Mouse (Mus musculus): ENCODE measurements around the gene Wdr78. TPM values are rescaled to one million over a fixed set of nuclear protein-coding genes. Genes with fewer than 3 reads are reported as not detected.

The Wdr78 gene
- polyA plus RNA-seq, 1 experiment from 2014 or later = 1.1 TPM

- Histone ChIP-seq H3K4me2 (no peak overlapping the region), H3K27ac (no peak overlapping the region), H3K9me3 (replicated peaks) (no peaks in the 10 kb centered on the region), H3K27me3 (replicated peaks) (no peaks in the 10 kb centered on the region), H3K4me1 (no peaks in the 10 kb centered on the region), H3K36me3 (no peaks in the 10 kb centered on the region), H3K9ac (no peak overlapping the region), H3K4me3 (no peak overlapping the region)
- ATAC-seq = no peak
- WGBS (ENCODE audit: insufficient replicate concordance) = 69% methylated on average over 15 of the region's 15 CpGs
Observed at GRCm38 (mm10) chr4:103005190-103005945, 109.0 kb downstream of the Wdr78 start.

- Histone ChIP-seq H3K36me3 (no peaks in the 10 kb centered on the region), H3K9me3 (replicated peaks) (no peaks in the 10 kb centered on the region), H3K27ac (no peak overlapping the region), H3K4me3 (no peak overlapping the region), H3K4me1 (no peaks in the 10 kb centered on the region), H3K4me2 (no peak overlapping the region), H3K27me3 (replicated peaks) (no peaks in the 10 kb centered on the region), H3K9ac (no peak overlapping the region)
- 78% methylated on average over 4 of the region's 4 CpGs for whole genome bisulfite sequencing (ENCODE audit: insufficient replicate concordance)
- ATAC-seq = no peak
Observed at GRCm38 (mm10) chr4:103004681-103005080, 109.7 kb downstream of the Wdr78 start.

GRCm38 (mm10) chr4:102991685-102992084 is 122.7 kb downstream of the Wdr78 start:
- Histone ChIP-seq H3K27me3 (replicated peaks) (no peaks in the 10 kb centered on the region), H3K9me3 (replicated peaks) (no peaks in the 10 kb centered on the region), H3K4me3 (no peak overlapping the region), H3K36me3 (no peaks in the 10 kb centered on the region), H3K4me1 (no peaks in the 10 kb centered on the region), H3K27ac (no peak overlapping the region), H3K4me2 (no peak overlapping the region), H3K9ac (no peak overlapping the region)
- WGBS (ENCODE audit: insufficient replicate concordance) = 75% methylated on average over 3 of the region's 3 CpGs
- ATAC-seq = no peak

- no peak for ATAC-seq
- H3K4me2 ChIP-seq = no peak overlapping the region
- 67% methylated on average over 11 of the region's 11 CpGs for WGBS (ENCODE audit: insufficient replicate concordance)
- H3K27me3 ChIP-seq (replicated peaks) = no peaks in the 10 kb centered on the region
- no peaks in the 10 kb centered on the region for H3K9me3 ChIP-seq (replicated peaks)
- H3K9ac ChIP-seq = no peak overlapping the region
- H3K36me3 ChIP-seq = no peaks in the 10 kb centered on the region
- no peak overlapping the region for H3K4me3 ChIP-seq
- H3K4me1 ChIP-seq = no peaks in the 10 kb centered on the region
- H3K27ac ChIP-seq = no peak overlapping the region
Observed at GRCm38 (mm10) chr4:102990595-102991340, 123.6 kb downstream of the Wdr78 start.

GRCm38 (mm10) chr4:102990016-102990415 is 124.3 kb downstream of the Wdr78 start:
- WGBS (ENCODE audit: insufficient replicate concordance) = 69% methylated on average over 4 of the region's 4 CpGs
- Histone ChIP-seq H3K9me3 (replicated peaks) (no peaks in the 10 kb centered on the region), H3K27ac (no peak overlapping the region), H3K36me3 (no peaks in the 10 kb centered on the region), H3K9ac (no peak overlapping the region), H3K4me1 (no peaks in the 10 kb centered on the region), H3K4me2 (no peak overlapping the region), H3K27me3 (replicated peaks) (no peaks in the 10 kb centered on the region), H3K4me3 (no peak overlapping the region)
- ATAC-seq = no peak

- H3K9me3 ChIP-seq (replicated peaks) = no peaks in the 10 kb centered on the region
- WGBS (ENCODE audit: insufficient replicate concordance) = 65% methylated on average over 5 of the region's 5 CpGs
- H3K27me3 ChIP-seq (replicated peaks) = no peaks in the 10 kb centered on the region
- H3K36me3 ChIP-seq = no peaks in the 10 kb centered on the region
- no peak overlapping the region for H3K4me2 ChIP-seq
- no peak overlapping the region for H3K27ac ChIP-seq
- no peak overlapping the region for H3K9ac ChIP-seq
- H3K4me3 ChIP-seq = no peak overlapping the region
- no peaks in the 10 kb centered on the region for H3K4me1 ChIP-seq
- ATAC-seq = no peak
Observed at GRCm38 (mm10) chr4:102989391-102989790, 125.0 kb downstream of the Wdr78 start.

GRCm38 (mm10) chr4:102988526-102988925 is 125.8 kb downstream of the Wdr78 start:
- Histone ChIP-seq H3K4me1 (no peaks in the 10 kb centered on the region), H3K4me2 (no peak overlapping the region), H3K36me3 (no peaks in the 10 kb centered on the region), H3K9ac (no peak overlapping the region), H3K9me3 (replicated peaks) (no peaks in the 10 kb centered on the region), H3K27ac (no peak overlapping the region), H3K4me3 (no peak overlapping the region), H3K27me3 (replicated peaks) (no peaks in the 10 kb centered on the region; the same call in 1 of the 2 replicates)
- no peak for ATAC-seq
- WGBS (ENCODE audit: insufficient replicate concordance) = 66% methylated on average over 6 of the region's 6 CpGs

Other genes starting within 250 kb of the Wdr78 start
- 0.38 TPM in 1 of 2 replicates, not detected in the other for gene Tctex1d1, start 135.9 kb downstream of the Wdr78 start, polyA plus RNA-seq (2016; fragmentation: Nextera tagmentation; extraction: Ambion mirVana)
- not detected in 2 replicates for gene Insl5, start 87.7 kb downstream of the Wdr78 start, polyA plus RNA-seq (2016; fragmentation: Nextera tagmentation; extraction: Ambion mirVana)
- 35.1 and 39.4 TPM in 2 replicates for gene Mier1, start 165 bp downstream of the Wdr78 start, polyA plus RNA-seq (2016; fragmentation: Nextera tagmentation; extraction: Ambion mirVana)
- gene Slc35d1, start 100.6 kb upstream of the Wdr78 start, polyA plus RNA-seq (2016; fragmentation: Nextera tagmentation; extraction: Ambion mirVana) = 11.1 and 12.7 TPM in 2 replicates
- gene 4921539E11Rik, start 176.3 kb upstream of the Wdr78 start, polyA plus RNA-seq (2016; fragmentation: Nextera tagmentation; extraction: Ambion mirVana) = not detected in 2 replicates
- gene Oma1, start 199.3 kb upstream of the Wdr78 start, polyA plus RNA-seq (2016; fragmentation: Nextera tagmentation; extraction: Ambion mirVana) = 16.5 and 17.3 TPM in 2 replicates

Data from liver, embryonic 12.5 days (tissue).